Mouse (Mus musculus) kidney, postnatal 0 days (tissue): ENCODE data around the gene Reps1. TPM values are rescaled to one million over a fixed set of nuclear protein-coding genes. Genes with fewer than 3 reads are reported as not detected.

Experiments used
- ATAC-seq: fragments of 200-750 bp; cut with Nextera tagmentation; replicated peaks from 2 replicates; pipeline ENCODE4 v1.8.0; 2017; ENCODE audit warnings: low read depth, moderate number of reproducible peaks, moderate TSS enrichment, moderate library complexity; ENCODE audit not compliant: low FRiP score
- DNase-seq: peaks from one replicate; pipeline ENCODE4 v3.0.0-alpha.2; 2016; ENCODE audit warnings: low spot score
- H3K27ac ChIP-seq: fragments of 300-500 bp; sonication (generic); 2 replicates; pipeline ENCODE4 v1.5.1; 2014; ENCODE audit warnings: mild to moderate bottlenecking
- H3K27me3 ChIP-seq: fragments of 300-500 bp; sonication (generic); 2 replicates; pipeline ENCODE4 v1.6.1; 2014; ENCODE audit warnings: low read length, mixed read lengths; ENCODE audit not compliant: insufficient read depth
- H3K36me3 ChIP-seq: fragments of 300-500 bp; sonication (generic); 2 replicates; pipeline ENCODE4 v1.6.1; 2014; ENCODE audit warnings: low read length, mixed read lengths; ENCODE audit not compliant: insufficient read depth
- H3K4me1 ChIP-seq: fragments of 300-500 bp; sonication (generic); replicated peaks from 2 replicates; pipeline ENCODE4 v1.6.1; 2014; ENCODE audit warnings: antibody characterized with exemption, low read length, mixed read lengths; ENCODE audit not compliant: insufficient read depth
- H3K4me2 ChIP-seq: fragments of 300-500 bp; sonication (generic); 2 replicates; pipeline ENCODE4 v1.6.1; 2014; ENCODE audit warnings: mild to moderate bottlenecking, low read length, moderate library complexity, mixed read lengths
- H3K4me3 ChIP-seq: fragments of 300-500 bp; sonication (generic); replicated peaks from 2 replicates; pipeline ENCODE4 v1.5.1; 2014; ENCODE audit warnings: low read depth, low read length
- H3K9ac ChIP-seq: fragments of 300-500 bp; sonication (generic); 2 replicates; pipeline ENCODE4 v1.6.1; 2014; ENCODE audit warnings: low read depth, low read length
- H3K9me3 ChIP-seq: fragments of 300-500 bp; sonication (generic); replicated peaks from 2 replicates; pipeline ENCODE4 v1.6.1; 2016; ENCODE audit warnings: low read length, inconsistent platforms, mixed read lengths
- CTCF ChIP-seq: IDR thresholded peaks from 2 replicates; pipeline ENCODE4 v1.5.1; 2016; ENCODE audit warnings: antibody characterized with exemption, low read depth, mild to moderate bottlenecking, moderate library complexity
- WGBS: fragments of 180-500 bp; shearing (Covaris S2); extraction: QIAGEN DNeasy Blood & Tissue Kit; methylation state at CpG from one replicate; pipeline ENCODE4 v1.1.7; 2014; 5-methylcytosine and 5-hydroxymethylcytosine counted together
- polyA plus RNA-seq: library from polyadenylated mRNA; unstranded; fragments of >200 nt; fragmentation: Nextera tagmentation; extraction: Ambion mirVana; gene quantifications from 2 replicates; pipeline ENCODE4 v1.2.1, GENCODE M21; 2015

Reps1 gene
- 13.7 and 19.5 TPM in 2 replicates for polyA plus RNA-seq

- DNase-seq, result peak; percentile 50
- peak within 1 kb of the TSS; percentile 95 for H3K9ac ChIP-seq
- under 1% methylated on average over 86 of the region's 90 CpGs for WGBS
Measured at GRCm38 (mm10) chr10:18055696-18056390, at the start of gene Reps1. Gene Reps1 (plus strand): TSS chr10:18055861.

GRCm38 (mm10) chr10:18006756-18007155 lies 48.9 kb upstream of the Reps1 start:
- Histone ChIP-seq H3K4me3 (no peak overlapping the region), H3K27me3 (no peaks in the 10 kb centered on the region), H3K9ac (no peak overlapping the region), H3K27ac (no peak overlapping the region), H3K4me2 (no peak overlapping the region), H3K4me1 (no peaks in the 10 kb centered on the region), H3K9me3 (no peaks in the 10 kb centered on the region), H3K36me3 (no peaks in the 10 kb centered on the region)
- DNase-seq (no peak), ATAC-seq (no peak)
- WGBS, result 100% methylated on average over 1 of the region's 1 CpGs
- no peak for TF ChIP-seq CTCF

More at GRCm38 (mm10) chr10:18055696-18056390, at the start of gene Reps1:
- TF ChIP-seq CTCF, result no peak
- no peaks in the 10 kb centered on the region for H3K36me3 ChIP-seq
- no peaks in the 10 kb centered on the region for H3K9me3 ChIP-seq
- peak within 1 kb of the TSS; percentile 62 for H3K4me2 ChIP-seq
- H3K4me1 ChIP-seq, result peaks cover 19% of the 10 kb centered on the region
- H3K27me3 ChIP-seq, result no peaks in the 10 kb centered on the region
- ATAC-seq, result peak; percentile 83
- H3K4me3 ChIP-seq, result peak within 1 kb of the TSS; percentile 96
- peak within 1 kb of the TSS; percentile 92 for H3K27ac ChIP-seq

GRCm38 (mm10) chr10:18007243-18007642 lies 48.4 kb upstream of the Reps1 start:
- Histone ChIP-seq H3K9me3 (no peaks in the 10 kb centered on the region), H3K9ac (no peak overlapping the region), H3K27me3 (no peaks in the 10 kb centered on the region), H3K27ac (no peak overlapping the region), H3K36me3 (no peaks in the 10 kb centered on the region), H3K4me3 (no peak overlapping the region), H3K4me2 (no peak overlapping the region), H3K4me1 (no peaks in the 10 kb centered on the region)
- TF ChIP-seq CTCF, result no peak
- WGBS, result 90% methylated on average over 3 of the region's 3 CpGs
- DNase-seq (no peak), ATAC-seq (no peak)

- DNase-seq (no peak), ATAC-seq (no peak)
- Histone ChIP-seq H3K27me3 (no peaks in the 10 kb centered on the region), H3K36me3 (no peaks in the 10 kb centered on the region), H3K4me1 (no peaks in the 10 kb centered on the region), H3K4me2 (no peak overlapping the region), H3K9me3 (no peaks in the 10 kb centered on the region), H3K27ac (no peak overlapping the region), H3K9ac (no peak overlapping the region), H3K4me3 (no peak overlapping the region)
- no peak for TF ChIP-seq CTCF
Measured at GRCm38 (mm10) chr10:18008118-18008517, 47.5 kb upstream of the Reps1 start.

- WGBS, result 86% methylated on average over 1 of the region's 1 CpGs
Measured at GRCm38 (mm10) chr10:18009744-18010143, 45.9 kb upstream of the Reps1 start.

GRCm38 (mm10) chr10:18011761-18012160 lies 43.9 kb upstream of the Reps1 start:
- Histone ChIP-seq H3K4me1 (no peaks in the 10 kb centered on the region), H3K9ac (no peak overlapping the region), H3K4me3 (no peak overlapping the region), H3K27ac (no peak overlapping the region), H3K9me3 (no peaks in the 10 kb centered on the region), H3K4me2 (no peak overlapping the region), H3K27me3 (no peaks in the 10 kb centered on the region), H3K36me3 (no peaks in the 10 kb centered on the region)
- WGBS, result 53% methylated on average over 5 of the region's 5 CpGs
- ATAC-seq (no peak), DNase-seq (no peak)
- no peak for TF ChIP-seq CTCF

More at GRCm38 (mm10) chr10:18009744-18010143, 45.9 kb upstream of the Reps1 start:
- DNase-seq (no peak), ATAC-seq (no peak)
- no peak for TF ChIP-seq CTCF
- Histone ChIP-seq H3K9me3 (no peaks in the 10 kb centered on the region), H3K27ac (no peak overlapping the region), H3K27me3 (no peaks in the 10 kb centered on the region), H3K36me3 (no peaks in the 10 kb centered on the region), H3K9ac (no peak overlapping the region), H3K4me2 (no peak overlapping the region), H3K4me1 (no peaks in the 10 kb centered on the region), H3K4me3 (no peak overlapping the region)

- TF ChIP-seq CTCF, result no peak
- WGBS, result 94% methylated on average over 7 of the region's 7 CpGs
- DNase-seq (no peak), ATAC-seq (no peak)
- Histone ChIP-seq H3K36me3 (0 out of 2 replicates have a peak, but pooled peaks cover 2% of the 10 kb centered on the region), H3K9me3 (no peaks in the 10 kb centered on the region), H3K9ac (no peak overlapping the region), H3K4me1 (no peaks in the 10 kb centered on the region), H3K27me3 (no peaks in the 10 kb centered on the region), H3K27ac (no peak overlapping the region), H3K4me2 (no peak overlapping the region), H3K4me3 (no peak overlapping the region)
Measured at GRCm38 (mm10) chr10:18020443-18020842, 35.2 kb upstream of the Reps1 start.
